Mouse (Mus musculus): ENCODE data around the gene Il5ra. TPM values are rescaled to one million over a fixed set of nuclear protein-coding genes. Genes with fewer than 3 reads are reported as not detected.

Gene Il5ra
- polyA plus RNA-seq, 1 experiment from 2014 or later, result 0.03 TPM

DNA sequence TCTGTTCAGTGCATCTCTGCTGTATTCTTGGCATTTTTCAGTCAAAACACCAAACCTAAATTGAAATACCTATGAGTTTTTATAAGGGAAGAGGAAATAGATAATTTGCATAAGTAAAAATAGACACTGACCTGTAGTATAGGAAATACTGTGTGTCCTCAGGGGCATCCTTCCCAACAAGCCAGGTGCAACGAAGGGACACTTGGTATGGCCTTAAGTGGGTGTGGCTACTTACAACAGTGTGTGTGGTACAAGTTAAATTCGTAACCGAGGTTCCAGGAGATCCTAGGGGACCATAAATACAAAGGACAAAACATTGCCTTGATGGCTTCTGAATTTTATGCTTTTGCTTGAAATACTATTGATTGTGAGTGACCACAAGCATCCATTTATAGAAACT is 10.6 kb downstream of the Il5ra start:
- ChIA-PET POLR2A (no interaction called here), CTCF (no interaction called here)
- ATAC-seq (no peak), DNase-seq (ENCODE audit: low read depth, low spot score) (no peak)
- no peak for TF ChIP-seq CTCF (IDR thresholded peaks at IDR 0.05)
- in situ Hi-C loops (cut with MboI; ENCODE audit: low pct_unique_long_range_greater_than_20kb), result no loop called here
- peaks cover 11% of the 10 kb centered on the region for H3K27me3 ChIP-seq

DNA sequence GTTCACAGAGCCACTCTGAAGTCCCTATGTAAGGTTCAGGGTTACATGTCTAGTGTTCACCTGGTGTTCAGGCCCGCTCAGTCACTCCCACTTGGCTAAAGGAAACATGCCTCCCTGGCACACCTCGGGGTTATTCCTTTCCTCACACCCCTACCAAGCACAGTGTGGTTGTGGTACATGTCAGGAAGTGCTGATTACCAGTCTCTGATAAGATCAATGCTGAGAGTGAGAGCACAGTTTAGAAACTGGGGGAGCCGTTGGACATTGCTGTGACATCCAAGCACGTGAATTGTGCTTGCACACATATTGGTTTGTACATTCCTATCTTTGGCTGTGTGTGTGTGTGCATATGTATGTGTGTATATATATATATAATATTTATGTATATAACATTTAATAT is 16.3 kb downstream of the Il5ra start:
- ChIA-PET POLR2A (no interaction called here), CTCF (interaction anchor here (0.8 kb wide), 1 partner anchor 8 kb away, joined by 3 read pairs; no protein-coding TSS in a partner anchor)
- in situ Hi-C loops (cut with MboI; ENCODE audit: low pct_unique_long_range_greater_than_20kb), result no loop called here
- DNase-seq (ENCODE audit: low read depth, low spot score) (no peak), ATAC-seq (no peak)
- no peak for TF ChIP-seq CTCF (IDR thresholded peaks at IDR 0.05)
- peaks cover 5% of the 10 kb centered on the region for H3K27me3 ChIP-seq

DNA sequence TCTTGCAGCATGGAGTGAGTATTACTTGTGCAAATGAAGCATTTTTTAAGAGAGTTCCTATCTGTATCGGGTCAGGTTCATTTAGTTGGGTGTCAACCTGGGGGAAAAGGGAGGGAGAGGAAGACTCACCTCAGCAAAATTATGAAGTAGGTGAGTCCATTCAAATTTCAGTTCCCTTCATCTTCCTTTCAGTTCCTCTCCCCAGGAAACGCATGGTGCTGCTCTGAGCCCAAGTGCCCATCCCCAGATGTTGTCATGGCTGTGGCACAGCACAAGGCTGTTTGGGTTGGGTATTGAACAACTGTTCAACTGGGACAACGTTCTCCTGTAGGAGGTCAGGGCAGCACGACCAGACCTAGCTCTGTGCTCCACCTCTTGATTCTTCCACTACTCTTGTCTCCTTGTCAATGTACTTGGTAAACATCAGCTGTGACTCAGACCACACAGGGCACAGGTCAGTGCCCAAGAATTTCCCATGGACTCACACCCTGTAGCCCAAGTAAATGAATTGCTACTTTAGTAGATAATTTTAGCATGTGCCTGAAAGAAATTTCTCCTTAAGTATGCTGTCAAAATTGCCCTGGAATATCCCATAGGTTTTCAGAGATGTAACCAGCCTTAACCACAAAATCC is 19.0 kb downstream of the Il5ra start:
- in situ Hi-C loops (cut with MboI; ENCODE audit: low pct_unique_long_range_greater_than_20kb), result no loop called here
- DNase-seq (ENCODE audit: low read depth, low spot score) (peak; percentile 24), ATAC-seq (peak; percentile 95)
- CTCF ChIA-PET, result interaction anchor here (1.8 kb wide), 1 partner anchor 11 kb away, joined by 5 read pairs; no protein-coding TSS in a partner anchor
- POLR2A ChIA-PET, result no interaction called here
- H3K27me3 ChIP-seq, result no peaks in the 10 kb centered on the region
- TF ChIP-seq CTCF (IDR thresholded peaks at IDR 0.05), result no peak

DNA sequence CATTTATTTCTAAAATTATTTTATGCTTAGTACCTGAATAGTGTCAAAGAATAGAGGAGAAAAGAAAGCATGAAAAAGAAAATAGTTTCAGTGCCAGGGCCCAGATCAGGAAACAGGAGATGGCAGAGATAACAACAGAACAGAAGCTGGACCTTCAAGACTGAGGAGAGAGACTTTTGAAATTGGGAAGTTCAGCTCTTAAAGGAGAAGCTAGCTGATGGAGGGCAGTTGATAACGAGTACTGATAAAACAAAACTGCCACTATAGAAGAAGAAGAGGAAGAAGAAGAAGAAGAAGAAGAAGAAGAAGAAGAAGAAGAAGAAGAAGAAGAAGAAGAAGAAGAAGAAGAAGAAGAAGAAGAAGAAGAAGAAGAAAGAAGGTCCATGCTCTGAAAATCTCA is 21.1 kb downstream of the Il5ra start:
- ChIA-PET POLR2A (no interaction called here), CTCF (no interaction called here)
- TF ChIP-seq CTCF (IDR thresholded peaks at IDR 0.05), result no peak
- DNase-seq (ENCODE audit: low read depth, low spot score) (no peak), ATAC-seq (no peak)
- H3K27me3 ChIP-seq, result no peaks in the 10 kb centered on the region
- in situ Hi-C loops (cut with MboI; ENCODE audit: low pct_unique_long_range_greater_than_20kb), result no loop called here

DNA sequence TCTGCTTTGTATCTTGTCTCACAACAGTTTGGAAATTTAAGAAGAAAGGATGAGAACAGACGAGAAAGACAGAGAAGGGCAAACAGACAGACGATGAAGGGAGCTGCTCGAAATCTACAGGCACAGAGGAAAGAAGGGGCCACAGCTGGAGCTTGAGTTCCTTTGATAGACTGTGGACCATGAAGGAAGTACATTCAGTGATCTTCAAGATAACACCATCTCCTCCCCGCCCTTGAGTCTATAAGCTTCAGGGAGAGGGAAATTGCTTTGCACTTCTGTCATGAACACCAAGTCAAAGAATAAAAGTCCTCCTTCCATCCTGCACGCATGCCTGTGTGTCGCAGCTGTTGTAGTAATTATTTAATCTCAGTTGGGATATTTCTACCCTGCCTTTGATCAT is 22.8 kb downstream of the Il5ra start:
- in situ Hi-C loops (cut with MboI; ENCODE audit: low pct_unique_long_range_greater_than_20kb), result no loop called here
- DNase-seq (ENCODE audit: low read depth, low spot score) (no peak), ATAC-seq (no peak)
- TF ChIP-seq CTCF (IDR thresholded peaks at IDR 0.05), result no peak
- ChIA-PET POLR2A (no interaction called here), CTCF (no interaction called here)
- H3K27me3 ChIP-seq, result no peaks in the 10 kb centered on the region

DNA sequence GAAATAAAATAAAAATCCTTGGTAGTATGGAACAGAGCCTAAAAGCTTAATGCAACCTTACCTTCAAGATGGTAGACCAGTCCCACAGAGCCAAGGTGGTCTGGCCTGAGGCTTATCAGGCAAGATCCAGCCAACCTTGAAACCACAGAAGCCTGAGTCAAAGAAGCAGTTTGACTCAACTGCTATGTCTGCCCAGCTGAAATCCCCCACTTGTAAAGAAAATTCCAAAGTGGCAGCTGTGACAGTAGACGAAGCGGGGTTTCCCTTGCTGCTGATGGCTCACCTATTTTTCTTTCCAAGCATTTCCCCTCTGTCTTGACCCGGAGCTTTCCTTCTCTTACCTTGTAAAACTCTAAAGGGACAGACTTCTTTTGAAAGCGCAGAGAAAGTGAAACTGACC is 23.2 kb downstream of the Il5ra start:
- ChIA-PET CTCF (no interaction called here), POLR2A (no interaction called here)
- no peak for ATAC-seq
- H3K27me3 ChIP-seq, result no peaks in the 10 kb centered on the region
- in situ Hi-C loops (cut with MboI; ENCODE audit: low pct_unique_long_range_greater_than_20kb), result no loop called here
- no peak for DNase-seq (ENCODE audit: low read depth, low spot score)
- TF ChIP-seq CTCF (IDR thresholded peaks at IDR 0.05), result no peak

DNA sequence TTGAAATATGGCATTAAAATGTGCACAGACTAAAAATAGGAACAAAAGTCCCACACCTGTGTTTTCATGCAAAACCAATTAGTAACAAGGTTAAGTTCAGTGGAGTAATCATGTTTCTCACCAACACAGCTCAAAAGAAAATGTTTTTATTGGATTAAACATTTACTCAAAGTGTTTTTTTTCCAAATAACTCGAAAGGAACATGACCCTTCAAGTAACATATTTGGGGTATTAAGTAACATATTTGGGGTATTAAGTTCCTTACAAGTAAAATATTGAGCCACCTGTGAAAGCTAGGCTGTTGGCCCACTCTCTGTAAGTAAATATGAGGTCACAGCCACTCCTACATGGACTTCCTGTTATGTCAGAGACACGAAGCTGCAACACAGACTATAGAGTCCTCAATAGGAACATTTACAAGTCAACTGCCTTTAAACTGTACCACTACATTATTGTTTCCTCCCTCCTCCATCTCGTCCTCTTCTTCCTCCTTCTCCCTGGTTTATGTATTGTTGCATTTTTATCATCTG is 43.3 kb downstream of the Il5ra start:
- CTCF ChIA-PET, result interaction anchor here (1.4 kb wide), 1 partner anchor 24 kb away, joined by 4 read pairs; no protein-coding TSS in a partner anchor
- DNase-seq (ENCODE audit: low read depth, low spot score) (no peak), ATAC-seq (no peak)
- in situ Hi-C loops (cut with MboI; ENCODE audit: low pct_unique_long_range_greater_than_20kb), result no loop called here
- no peak for TF ChIP-seq CTCF (IDR thresholded peaks at IDR 0.05)
- H3K27me3 ChIP-seq, result no peaks in the 10 kb centered on the region
- POLR2A ChIA-PET, result interaction anchor here (0.6 kb wide), 1 partner anchor 1920 kb away, joined by 3 read pairs; no protein-coding TSS in a partner anchor

DNA sequence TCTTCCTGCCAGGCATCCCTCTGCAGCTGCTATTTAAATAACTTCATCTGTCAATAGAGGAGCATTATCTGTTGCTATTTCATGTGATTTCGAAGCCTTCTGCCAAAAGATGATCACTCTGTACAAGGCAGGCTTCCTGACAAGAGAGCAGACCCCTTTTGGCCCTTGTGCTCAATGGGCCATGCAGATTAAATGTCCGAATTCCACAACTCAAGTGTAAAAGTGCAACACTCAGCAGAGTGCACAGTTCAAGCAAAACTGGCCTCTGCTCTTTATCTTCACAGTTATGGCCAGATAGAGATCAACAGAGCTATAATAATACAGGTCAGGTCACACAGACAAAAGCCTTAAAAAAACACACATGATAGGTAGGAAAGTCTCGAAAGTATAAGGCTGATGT is 46.9 kb downstream of the Il5ra start:
- peaks cover 14% of the 10 kb centered on the region for H3K27me3 ChIP-seq
- POLR2A ChIA-PET, result no interaction called here
- no peak for TF ChIP-seq CTCF (IDR thresholded peaks at IDR 0.05)
- DNase-seq (ENCODE audit: low read depth, low spot score) (no peak), ATAC-seq (no peak)
- CTCF ChIA-PET, result no interaction called here
- in situ Hi-C loops (cut with MboI; ENCODE audit: low pct_unique_long_range_greater_than_20kb), result no loop called here

DNA sequence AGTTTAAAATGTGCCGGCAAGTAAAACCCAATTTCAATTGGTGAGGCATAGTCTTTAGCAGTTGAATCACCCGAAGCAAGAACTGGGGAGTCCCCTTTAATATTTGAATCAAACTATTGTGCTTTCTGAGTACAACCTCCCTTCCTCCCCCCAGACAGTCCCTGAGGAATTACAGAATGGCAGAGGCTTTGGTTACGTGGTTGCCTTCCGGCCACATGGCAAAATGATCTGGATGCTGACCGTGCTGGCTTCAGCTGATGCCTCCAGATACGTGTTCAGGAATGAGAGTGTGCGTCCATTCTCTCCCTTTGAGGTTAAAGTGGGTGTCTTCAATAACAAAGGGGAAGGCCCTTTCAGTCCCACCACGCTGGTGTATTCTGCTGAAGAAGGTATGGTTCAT is 73.3 kb downstream of the Il5ra start:
- ATAC-seq (no peak), DNase-seq (ENCODE audit: low read depth, low spot score) (no peak)
- POLR2A ChIA-PET, result no interaction called here
- in situ Hi-C loops (cut with MboI; ENCODE audit: low pct_unique_long_range_greater_than_20kb), result no loop called here
- H3K27me3 ChIP-seq, result peaks cover 22% of the 10 kb centered on the region
- TF ChIP-seq CTCF (IDR thresholded peaks at IDR 0.05), result no peak
- CTCF ChIA-PET, result interaction anchor here (1.7 kb wide), 1 partner anchor 12 kb away, joined by 4 read pairs; no protein-coding TSS in a partner anchor

DNA sequence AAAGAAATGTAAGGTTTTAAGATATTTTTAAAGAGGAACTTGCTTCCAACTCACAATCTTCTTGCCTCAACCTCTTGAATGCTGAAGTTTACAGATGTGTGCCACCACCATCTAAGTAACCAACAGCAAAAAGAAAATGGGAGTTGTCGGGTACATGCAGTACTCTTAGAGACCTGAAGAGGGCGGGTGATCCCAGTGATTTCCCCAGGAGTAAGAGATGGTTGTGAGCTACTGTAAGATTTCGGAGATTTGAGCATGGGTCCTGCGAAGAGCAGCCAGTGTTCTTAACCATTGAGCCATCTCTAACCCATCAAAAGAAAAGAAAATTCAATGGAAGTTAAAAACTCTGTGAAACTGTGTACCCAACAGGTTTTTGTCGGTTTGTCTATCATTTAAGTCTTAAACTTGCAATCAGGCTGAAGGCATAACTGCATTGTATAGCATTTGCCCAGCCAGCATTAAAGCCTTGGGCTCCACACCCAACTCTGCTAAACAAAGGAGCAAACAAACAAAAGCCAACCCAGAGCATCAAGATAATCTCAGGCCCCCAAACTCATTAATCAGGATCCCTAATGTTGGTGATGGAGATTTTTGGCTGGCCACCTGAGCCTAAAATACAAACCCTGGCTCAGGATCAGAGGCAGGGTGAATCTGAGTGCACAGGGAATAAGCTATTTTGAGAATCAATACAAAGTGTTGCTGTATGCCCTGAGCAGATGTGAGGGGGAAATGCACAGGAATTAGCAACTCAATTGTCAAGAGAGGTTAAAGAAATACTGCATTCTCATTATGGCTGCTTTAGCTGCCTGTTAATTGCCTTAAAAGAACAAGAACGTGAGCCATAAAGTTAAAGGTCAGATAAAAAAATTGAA is 84.8 kb downstream of the Il5ra start:
- ATAC-seq, result peak; percentile 87
- H3K27me3 ChIP-seq, result peaks cover 27% of the 10 kb centered on the region
- CTCF ChIA-PET, result interaction anchor here (0.8 to 1.7 kb wide), 9 partner anchors 10 to 141 kb away, joined by 3 to 7 read pairs (median 3); partner anchors contain the start of gene Crbn
- TF ChIP-seq CTCF (IDR thresholded peaks at IDR 0.05), result peak; percentile 92
- in situ Hi-C loops (cut with MboI; ENCODE audit: low pct_unique_long_range_greater_than_20kb), result loop anchor here (5.0 to 10.0 kb wide), 2 partner anchors 138 to 1391 kb away; partner anchors contain the start of gene Crbn
- no peak for DNase-seq (ENCODE audit: low read depth, low spot score)
- POLR2A ChIA-PET, result no interaction called here

Other genes starting within 250 kb of the Il5ra start
- 38.0 TPM for gene Trnt1, start 20.1 kb upstream of the Il5ra start, polyA plus RNA-seq (2021)
- 42.1 TPM for gene Crbn, start 51.0 kb upstream of the Il5ra start, polyA plus RNA-seq (2021)

All from Patski (cell line).